Mouse (Mus musculus): ENCODE results near the gene Sergef. TPM values are rescaled to one million over a fixed set of nuclear protein-coding genes. Genes with fewer than 3 reads are reported as not detected.

Sergef gene
- polyA plus RNA-seq, 1 experiment = 7.4 TPM

GRCm38 (mm10) chr7:46618416-46619110, 21.0 kb downstream of the Sergef start:
- H3K4me1 ChIP-seq (ENCODE audit: control insufficient read depth, insufficient read depth, low read length) = peaks cover 37% of the 10 kb centered on the region
- H3K4me3 ChIP-seq (ENCODE audit: insufficient read depth, low read length) = no peak overlapping the region
- H3K27ac ChIP-seq (ENCODE audit: insufficient read depth, low read depth, low read length) = no peak overlapping the region

GRCm38 (mm10) chr7:46616429-46617005, 23.1 kb downstream of the Sergef start:
- H3K4me1 ChIP-seq (ENCODE audit: control insufficient read depth, insufficient read depth, low read length) = peaks cover 38% of the 10 kb centered on the region
- peak overlapping the region; percentile 60; the same call in 1 of the 2 replicates for H3K27ac ChIP-seq (ENCODE audit: insufficient read depth, low read depth, low read length)
- TF ChIP-seq CTCF (IDR thresholded peaks at IDR 0.05; ENCODE audit: low read depth, low read length) = no peak
- no peak for TF ChIP-seq POLR2A (IDR thresholded peaks at IDR 0.05; ENCODE audit: borderline replicate concordance, low read depth, low read length)
- no peak overlapping the region for H3K4me3 ChIP-seq (ENCODE audit: insufficient read depth, low read length)

More at GRCm38 (mm10) chr7:46618416-46619110, 21.0 kb downstream of the Sergef start:
- TF ChIP-seq CTCF (IDR thresholded peaks at IDR 0.05; ENCODE audit: low read depth, low read length) = no peak
- no peak for TF ChIP-seq POLR2A (IDR thresholded peaks at IDR 0.05; ENCODE audit: borderline replicate concordance, low read depth, low read length)

DNA sequence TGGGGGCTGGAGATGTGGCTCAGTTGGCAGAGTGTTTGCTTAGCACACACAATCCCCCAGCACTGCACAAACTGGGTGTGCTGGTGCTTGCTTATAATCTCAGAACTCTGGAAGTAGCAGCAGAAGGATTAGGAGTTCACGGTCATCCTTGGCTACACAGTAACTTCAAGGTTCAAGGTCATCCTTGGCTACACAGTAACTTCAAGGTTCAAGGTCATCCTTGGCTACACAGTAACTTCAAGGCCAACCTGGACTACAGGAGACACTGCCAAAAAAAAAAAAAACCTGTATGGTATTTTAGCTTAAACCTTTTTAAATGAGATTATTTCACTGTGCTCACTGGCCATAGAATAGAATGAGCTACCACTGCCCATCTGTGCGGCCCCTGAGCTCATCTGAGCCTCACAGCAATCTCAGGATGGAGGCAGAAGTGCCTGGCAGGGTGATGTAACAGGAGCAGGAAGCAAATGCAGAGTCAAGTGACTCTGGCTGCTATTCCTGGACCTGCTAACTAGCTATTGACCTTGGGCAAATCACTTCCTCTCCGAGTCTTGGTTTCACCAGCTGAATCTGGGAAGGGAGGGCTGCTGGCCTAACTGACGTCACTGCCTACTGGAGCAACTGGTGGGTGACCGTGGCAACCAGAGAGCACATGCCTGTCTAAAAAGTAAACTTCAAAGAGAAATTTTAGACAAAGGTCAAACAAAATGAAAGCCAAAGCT, 24.2 kb downstream of the Sergef start:
- TF ChIP-seq POLR2A (IDR thresholded peaks at IDR 0.05; ENCODE audit: borderline replicate concordance, low read depth, low read length) (no peak), CTCF (IDR thresholded peaks at IDR 0.05; ENCODE audit: low read depth, low read length) (no peak)
- peaks cover 38% of the 10 kb centered on the region for H3K4me1 ChIP-seq (ENCODE audit: control insufficient read depth, insufficient read depth, low read length)
- peak overlapping the region; percentile 60 for H3K27ac ChIP-seq (ENCODE audit: insufficient read depth, low read depth, low read length)
- H3K4me3 ChIP-seq (ENCODE audit: insufficient read depth, low read length) = no peak overlapping the region

DNA sequence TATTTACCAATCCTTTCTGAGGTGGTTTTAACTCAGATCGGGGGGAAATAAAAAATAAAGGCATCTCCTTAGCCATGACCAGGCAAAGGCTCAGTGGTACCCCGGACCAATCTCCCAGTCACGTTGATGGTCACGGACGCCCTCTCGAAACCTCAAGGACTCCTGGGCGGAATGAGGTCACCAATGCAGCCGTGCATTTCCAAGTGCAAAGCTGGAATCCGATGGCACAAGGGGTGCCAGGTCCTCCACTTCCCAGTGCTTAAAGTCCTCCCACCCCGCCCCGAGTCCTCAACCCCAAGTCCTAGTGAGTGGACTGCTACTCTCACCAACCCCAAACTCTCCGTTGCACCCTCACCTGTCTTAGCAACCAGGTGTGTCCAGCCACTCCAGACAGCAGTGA, 25.3 kb downstream of the Sergef start:
- Histone ChIP-seq H3K27ac (ENCODE audit: insufficient read depth, low read depth, low read length) (no peak overlapping the region), H3K4me1 (ENCODE audit: control insufficient read depth, insufficient read depth, low read length) (peaks cover 38% of the 10 kb centered on the region), H3K4me3 (ENCODE audit: insufficient read depth, low read length) (no peak overlapping the region)
- TF ChIP-seq CTCF (IDR thresholded peaks at IDR 0.05; ENCODE audit: low read depth, low read length) = no peak
- no peak for TF ChIP-seq POLR2A (IDR thresholded peaks at IDR 0.05; ENCODE audit: borderline replicate concordance, low read depth, low read length)

GRCm38 (mm10) chr7:46613091-46613490, 26.5 kb downstream of the Sergef start:
- Histone ChIP-seq H3K4me1 (ENCODE audit: control insufficient read depth, insufficient read depth, low read length) (peaks cover 49% of the 10 kb centered on the region), H3K4me3 (ENCODE audit: insufficient read depth, low read length) (no peak overlapping the region), H3K27ac (ENCODE audit: insufficient read depth, low read depth, low read length) (no peak overlapping the region)
- TF ChIP-seq CTCF (IDR thresholded peaks at IDR 0.05; ENCODE audit: low read depth, low read length) (no peak), POLR2A (IDR thresholded peaks at IDR 0.05; ENCODE audit: borderline replicate concordance, low read depth, low read length) (no peak)

DNA sequence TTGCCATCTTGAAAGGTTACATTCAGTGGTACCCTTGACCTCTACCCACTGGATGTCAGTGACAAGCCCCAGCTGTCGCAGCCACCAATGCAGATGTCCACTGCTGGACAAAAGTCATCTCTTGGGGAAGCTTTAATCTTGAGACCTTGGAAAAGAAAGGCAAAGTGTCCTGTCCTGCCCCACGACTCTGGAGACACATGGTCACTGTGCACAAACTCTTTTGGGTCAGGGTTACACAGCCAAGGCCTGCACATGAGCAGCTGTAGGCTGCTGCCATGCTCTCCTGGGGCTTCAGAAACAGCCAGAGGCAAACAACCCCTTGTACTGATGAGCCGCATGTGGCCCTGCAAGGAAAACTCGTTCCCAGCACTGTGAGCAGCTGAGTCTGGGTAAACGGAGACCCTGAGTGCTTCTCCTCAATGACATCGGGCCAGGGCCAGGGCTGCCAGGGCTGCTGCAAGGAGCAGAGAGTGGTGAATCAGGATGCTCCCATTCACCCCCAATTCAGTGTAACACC, 27.1 kb downstream of the Sergef start:
- TF ChIP-seq POLR2A (IDR thresholded peaks at IDR 0.05; ENCODE audit: borderline replicate concordance, low read depth, low read length) (no peak), CTCF (IDR thresholded peaks at IDR 0.05; ENCODE audit: low read depth, low read length) (no peak)
- Histone ChIP-seq H3K27ac (ENCODE audit: insufficient read depth, low read depth, low read length) (no peak overlapping the region), H3K4me1 (ENCODE audit: control insufficient read depth, insufficient read depth, low read length) (peaks cover 50% of the 10 kb centered on the region), H3K4me3 (ENCODE audit: insufficient read depth, low read length) (no peak overlapping the region)

DNA sequence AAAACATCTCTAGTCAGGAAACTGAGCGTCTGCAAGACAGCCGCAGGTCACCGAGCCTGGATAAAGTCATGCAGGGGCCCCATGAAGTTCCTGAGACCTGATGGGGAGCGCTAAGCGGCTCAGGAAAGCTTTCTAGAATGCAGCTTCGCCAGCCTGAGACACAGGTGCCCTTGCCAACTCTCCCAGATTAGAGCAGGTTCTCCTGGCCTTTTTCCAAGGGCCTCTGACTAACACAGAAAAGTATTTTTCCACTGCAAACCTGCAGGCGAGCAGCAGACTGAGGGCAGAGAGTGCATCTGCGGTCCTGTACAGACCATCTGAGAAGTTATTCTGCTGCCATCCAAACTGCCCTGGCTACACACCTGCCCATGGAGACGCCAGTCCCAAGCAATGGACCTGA, 27.6 kb downstream of the Sergef start:
- peaks cover 48% of the 10 kb centered on the region for H3K4me1 ChIP-seq (ENCODE audit: control insufficient read depth, insufficient read depth, low read length)

DNA sequence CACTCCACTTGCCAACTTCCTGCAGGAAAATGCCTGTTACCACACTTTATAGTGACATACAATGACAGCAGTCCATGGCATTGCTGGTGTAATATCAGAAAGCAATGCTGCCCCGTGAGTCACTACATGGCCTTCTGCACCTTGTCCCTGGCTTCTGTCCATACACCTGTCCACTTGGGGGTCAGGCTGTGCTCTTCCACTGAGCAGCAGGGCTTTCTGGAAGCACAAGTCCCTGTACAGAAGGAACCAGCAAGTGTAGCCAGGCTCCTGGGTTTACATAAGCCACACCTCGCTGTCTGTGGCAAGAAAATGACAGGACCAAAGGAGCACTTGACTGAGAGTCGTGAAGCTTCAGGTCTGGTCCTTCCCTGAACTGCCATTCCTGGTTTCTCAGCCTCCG, 30.3 kb downstream of the Sergef start:
- no peak overlapping the region for H3K4me3 ChIP-seq (ENCODE audit: insufficient read depth, low read length)
- H3K27ac ChIP-seq (ENCODE audit: insufficient read depth, low read depth, low read length) = no peak overlapping the region
- TF ChIP-seq CTCF (IDR thresholded peaks at IDR 0.05; ENCODE audit: low read depth, low read length) = no peak
- no peak for TF ChIP-seq POLR2A (IDR thresholded peaks at IDR 0.05; ENCODE audit: borderline replicate concordance, low read depth, low read length)
- H3K4me1 ChIP-seq (ENCODE audit: control insufficient read depth, insufficient read depth, low read length) = peaks cover 35% of the 10 kb centered on the region

More for the DNA sequence above, 27.6 kb downstream of the Sergef start:
- H3K4me3 ChIP-seq (ENCODE audit: insufficient read depth, low read length) = no peak overlapping the region
- no peak for TF ChIP-seq POLR2A (IDR thresholded peaks at IDR 0.05; ENCODE audit: borderline replicate concordance, low read depth, low read length)
- no peak overlapping the region for H3K27ac ChIP-seq (ENCODE audit: insufficient read depth, low read depth, low read length)

DNA sequence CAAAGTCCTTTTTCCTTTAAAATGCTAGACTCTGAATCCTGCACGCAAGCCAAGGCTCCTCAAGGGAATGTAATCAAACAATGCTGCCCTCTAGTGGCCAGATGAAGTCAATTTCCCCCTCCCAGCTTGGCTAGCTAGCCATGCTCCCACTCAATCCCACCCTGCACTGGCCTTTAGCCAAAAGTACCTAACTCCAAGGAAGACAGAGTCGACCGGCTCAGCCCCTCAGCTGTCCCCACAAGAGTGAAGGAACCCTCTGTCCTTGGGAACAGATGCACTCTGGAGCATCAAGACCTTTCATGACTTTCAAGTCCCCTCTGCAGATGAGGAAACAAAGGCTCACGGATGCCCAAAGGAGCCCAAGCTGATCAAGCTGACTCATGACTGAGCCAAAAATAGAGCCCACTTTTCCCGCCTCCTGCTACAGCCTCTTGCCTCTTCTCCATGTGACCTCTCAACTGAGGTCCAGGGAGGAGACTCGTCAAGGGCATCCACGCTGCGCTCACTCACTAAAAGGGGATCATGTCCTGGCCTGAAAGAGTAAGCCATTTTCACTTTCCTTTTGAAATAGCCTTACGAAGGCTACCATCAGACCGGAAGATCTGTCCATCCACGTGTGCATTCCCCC, 32.1 kb downstream of the Sergef start:
- Histone ChIP-seq H3K4me3 (ENCODE audit: insufficient read depth, low read length) (peak overlapping the region; percentile 42), H3K27ac (ENCODE audit: insufficient read depth, low read depth, low read length) (peak overlapping the region; percentile 86), H3K4me1 (ENCODE audit: control insufficient read depth, insufficient read depth, low read length) (peaks cover 27% of the 10 kb centered on the region)
- no peak for TF ChIP-seq POLR2A (IDR thresholded peaks at IDR 0.05; ENCODE audit: borderline replicate concordance, low read depth, low read length)
- peak; percentile 81 for TF ChIP-seq CTCF (IDR thresholded peaks at IDR 0.05; ENCODE audit: low read depth, low read length)
